In the genomic region with DNA sequence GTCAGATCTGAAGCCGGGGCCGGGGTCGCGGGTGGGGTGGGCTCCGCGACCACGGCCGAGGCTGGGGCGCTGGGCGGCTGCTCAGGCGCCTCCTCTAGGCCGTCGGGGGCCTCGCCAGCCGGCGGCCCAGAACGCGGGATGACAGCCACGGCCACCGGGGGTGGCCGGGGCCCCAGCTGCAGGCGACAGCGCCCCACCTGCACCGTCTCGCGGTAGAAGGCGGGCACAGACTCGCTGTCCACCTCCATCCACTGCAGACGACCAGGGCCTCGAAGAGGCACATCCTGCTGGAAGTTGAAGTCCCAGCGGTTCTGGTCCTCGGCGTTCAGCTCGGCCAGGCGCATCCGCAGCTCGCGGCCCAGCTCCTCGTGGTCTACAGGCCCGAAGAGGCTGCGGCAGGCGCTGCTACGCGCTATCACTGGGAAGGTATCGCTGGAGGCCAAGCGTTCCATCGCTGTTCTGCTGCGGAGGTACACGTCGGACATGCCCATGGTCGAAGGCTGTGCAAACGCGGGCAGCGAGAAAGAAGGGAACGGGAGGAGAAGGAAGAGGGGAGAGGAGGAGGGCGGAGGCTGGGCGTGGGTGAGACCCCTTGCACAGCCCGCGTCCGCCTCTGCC, we compare ENCODE assay signal across 8 mouse cellular contexts. TPM values are rescaled to one million over a fixed set of nuclear protein-coding genes. Genes with fewer than 3 reads are reported as not detected.
DNase-seq lines count a peak whose midpoint lies in the region; ATAC-seq and TF ChIP-seq lines count a peak whose summit lies in the region.

No protein-coding gene starts in this region.

- 25% methylated on average over 60 of the region's 60 CpGs for WGBS in lung, embryonic 14.5 days
- WGBS in intestine, postnatal 0 days: 29% methylated on average over 58 of the region's 60 CpGs
- WGBS in neural tube, embryonic 13.5 days: 39% methylated on average over 60 of the region's 60 CpGs

- no peak for DNase-seq in lung, embryonic 14.5 days
- no peak for DNase-seq in lung, adult 18-20 months
- DNase-seq in adrenal gland, adult (ENCODE audit: inconsistent age in 2 of 2, low spot score in 1 of 2): no peak
- no peak for DNase-seq in ovary, postnatal 14 days (ENCODE audit: low spot score)
- no peak for DNase-seq in cerebellum, adult 18-20 months

- peaks cover 22% of the 10 kb centered on the region; the same call in 1 of the 2 replicates for H3K9me3 ChIP-seq in lung, embryonic 14.5 days (ENCODE audit: low read depth, low read length)
- H3K9me3 ChIP-seq in erythroblast, embryonic 14.5 days (ENCODE audit: control insufficient read depth, low read length): peaks cover 50% of the 10 kb centered on the region
- peaks cover 13% of the 10 kb centered on the region; the same call in 1 of the 2 replicates for H3K9me3 ChIP-seq in intestine, postnatal 0 days (ENCODE audit: control insufficient read depth)
- H3K9me3 ChIP-seq in neural tube, embryonic 13.5 days: peaks cover 21% of the 10 kb centered on the region; the same call in 1 of the 2 replicates

- peak overlapping the region; percentile 70 for H3K4me2 ChIP-seq in lung, embryonic 14.5 days
- peak overlapping the region; percentile 71 for H3K4me2 ChIP-seq in intestine, postnatal 0 days (replicated peaks; ENCODE audit: low read depth)
- peak overlapping the region; percentile 58 for H3K4me2 ChIP-seq in neural tube, embryonic 13.5 days

- no peaks in the 10 kb centered on the region for H3K27me3 ChIP-seq in lung, embryonic 14.5 days (ENCODE audit: insufficient read depth, low read length)
- H3K27me3 ChIP-seq in erythroblast, embryonic 14.5 days (ENCODE audit: control insufficient read depth): peaks cover 94% of the 10 kb centered on the region
- H3K27me3 ChIP-seq in intestine, postnatal 0 days (replicated peaks; ENCODE audit: control insufficient read depth, insufficient read depth, low read length): no peaks in the 10 kb centered on the region
- H3K27me3 ChIP-seq in neural tube, embryonic 13.5 days: no peaks in the 10 kb centered on the region

- TF ChIP-seq CTCF in lung, embryonic 14.5 days (IDR thresholded peaks at IDR 0.05; ENCODE audit: low read depth): no peak
- no peak for TF ChIP-seq CTCF in intestine, postnatal 0 days (IDR thresholded peaks at IDR 0.05; ENCODE audit: low read depth)

- H3K9ac ChIP-seq in lung, embryonic 14.5 days: peak overlapping the region; percentile 70
- peak overlapping the region; percentile 66 for H3K9ac ChIP-seq in intestine, postnatal 0 days (ENCODE audit: low read depth, low read length)
- H3K9ac ChIP-seq in neural tube, embryonic 13.5 days: peak overlapping the region; percentile 74

- peak overlapping the region; percentile 58 for H3K4me3 ChIP-seq in lung, embryonic 14.5 days (ENCODE audit: low read depth, low read length)
- H3K4me3 ChIP-seq in erythroblast, embryonic 14.5 days (replicated peaks): peak overlapping the region; percentile 51
- peak overlapping the region; percentile 63 for H3K4me3 ChIP-seq in intestine, postnatal 0 days (ENCODE audit: low read depth, low read length)
- peak overlapping the region; percentile 50 for H3K4me3 ChIP-seq in neural tube, embryonic 13.5 days

- no peaks in the 10 kb centered on the region for H3K36me3 ChIP-seq in lung, embryonic 14.5 days (ENCODE audit: insufficient read depth)
- no peaks in the 10 kb centered on the region for H3K36me3 ChIP-seq in erythroblast, embryonic 14.5 days (ENCODE audit: control insufficient read depth)
- H3K36me3 ChIP-seq in intestine, postnatal 0 days (ENCODE audit: control insufficient read depth, insufficient read depth): no peaks in the 10 kb centered on the region
- H3K36me3 ChIP-seq in neural tube, embryonic 13.5 days: 0 out of 2 replicates have a peak, but pooled peaks cover 4% of the 10 kb centered on the region

- peaks cover 6% of the 10 kb centered on the region; the same call in 1 of the 2 replicates for H3K4me1 ChIP-seq in lung, embryonic 14.5 days (ENCODE audit: insufficient read depth)
- peaks cover 24% of the 10 kb centered on the region for H3K4me1 ChIP-seq in erythroblast, embryonic 14.5 days (ENCODE audit: control insufficient read depth)
- peaks cover 2% of the 10 kb centered on the region; the same call in 1 of the 2 replicates for H3K4me1 ChIP-seq in intestine, postnatal 0 days (replicated peaks; ENCODE audit: control insufficient read depth, insufficient read depth, low read length)
- H3K4me1 ChIP-seq in neural tube, embryonic 13.5 days (replicated peaks): peaks cover 29% of the 10 kb centered on the region

- no peak for ATAC-seq in lung, embryonic 14.5 days (ENCODE audit: insufficient read depth)
- ATAC-seq in intestine, postnatal 0 days: no peak
- ATAC-seq in neural tube, embryonic 13.5 days (ENCODE audit: low read depth): peak; percentile 23

- peak overlapping the region; percentile 61 for H3K27ac ChIP-seq in lung, embryonic 14.5 days (ENCODE audit: low read depth)
- peak overlapping the region; percentile 52 for H3K27ac ChIP-seq in intestine, postnatal 0 days (ENCODE audit: low read depth, low read length)
- H3K27ac ChIP-seq in neural tube, embryonic 13.5 days (replicated peaks): peak overlapping the region; percentile 85

RNA-seq across cellular contexts. Expression of a gene that starts 0.5 kb away (rescaled TPM):
- 587 and 596 TPM in 2 replicates for polyA plus RNA-seq in lung, embryonic 14.5 days (2014; fragmentation: Nextera tagmentation; extraction: Ambion mirVana)
- polyA plus RNA-seq in erythroblast, embryonic 14.5 days (2012): 0.92 and 0.93 TPM in 2 replicates
- 542 and 615 TPM in 2 replicates for polyA plus RNA-seq in intestine, postnatal 0 days (2015; fragmentation: Nextera tagmentation; extraction: Ambion mirVana)
- polyA plus RNA-seq in neural tube, embryonic 13.5 days (2015; fragmentation: Nextera tagmentation; extraction: Ambion mirVana): 464 and 633 TPM in 2 replicates

RNA-seq across cellular contexts. Expression of a gene that starts 13.2 kb away (rescaled TPM):
- 0.91 and 1.4 TPM in 2 replicates for polyA plus RNA-seq in lung, embryonic 14.5 days (2014; fragmentation: Nextera tagmentation; extraction: Ambion mirVana)
- 0.02 TPM in 1 of 2 replicates, not detected in the other for polyA plus RNA-seq in erythroblast, embryonic 14.5 days (2012)
- polyA plus RNA-seq in intestine, postnatal 0 days (2015; fragmentation: Nextera tagmentation; extraction: Ambion mirVana): 21.6 and 25.0 TPM in 2 replicates
- 0.28 and 0.29 TPM in 2 replicates for polyA plus RNA-seq in neural tube, embryonic 13.5 days (2015; fragmentation: Nextera tagmentation; extraction: Ambion mirVana)

RNA-seq across cellular contexts. Expression of a gene that starts 42.6 kb away (rescaled TPM):
- polyA plus RNA-seq in lung, embryonic 14.5 days (2014; fragmentation: Nextera tagmentation; extraction: Ambion mirVana): 2.9 and 3.9 TPM in 2 replicates
- polyA plus RNA-seq in erythroblast, embryonic 14.5 days (2012): 0.06 and 0.18 TPM in 2 replicates
- polyA plus RNA-seq in intestine, postnatal 0 days (2015; fragmentation: Nextera tagmentation; extraction: Ambion mirVana): 1.0 and 1.3 TPM in 2 replicates
- 0.45 and 0.84 TPM in 2 replicates for polyA plus RNA-seq in neural tube, embryonic 13.5 days (2015; fragmentation: Nextera tagmentation; extraction: Ambion mirVana)

Comparison
In these comparisons a context has a peak if more than half of its experiments do, and no peak if none do; other contexts are left out.
1. RNA of a gene that starts 0.5 kb away (polyA plus RNA-seq): 542 to 615 TPM in intestine, postnatal 0 days, 587 to 596 TPM in lung, embryonic 14.5 days and 464 to 633 TPM in neural tube, embryonic 13.5 days; 0.92 to 0.93 TPM in erythroblast, embryonic 14.5 days; every median in the first group is over 100 times any median in the second.
2. Peak in every context shown above with its lines, with median percentiles within 50 percentile points of each other: H3K27ac ChIP-seq, H3K4me2 ChIP-seq, H3K4me3 ChIP-seq and H3K9ac ChIP-seq.